Mouse (Mus musculus): Measurements from ENCODE around the gene Olfr384. TPM values are rescaled to one million over a fixed set of nuclear protein-coding genes. Genes with fewer than 3 reads are reported as not detected.

The Olfr384 gene
- polyA plus RNA-seq (2015; fragmentation: Nextera tagmentation; extraction: Ambion mirVana): not detected in 2 replicates

GRCm38 (mm10) chr11:73598294-73598693 lies at the start of gene Olfr384:
Gene Olfr384, plus strand, starts transcription at chr11:73598594.

GRCm38 (mm10) chr11:73592908-73593307 lies 5.5 kb upstream of the Olfr384 start, which contains the start of gene Olfr385:
Gene Olfr385, minus strand, starts transcription at chr11:73593008.

Other genes starting within 250 kb of the Olfr384 start
- not detected in 2 replicates for gene Olfr20, start 247.8 kb upstream of the Olfr384 start, polyA plus RNA-seq (2015; fragmentation: Nextera tagmentation; extraction: Ambion mirVana)
- gene Olfr376, start 227.3 kb upstream of the Olfr384 start, polyA plus RNA-seq (2015; fragmentation: Nextera tagmentation; extraction: Ambion mirVana): not detected in 2 replicates
- gene Olfr1, start 199.0 kb upstream of the Olfr384 start, polyA plus RNA-seq (2015; fragmentation: Nextera tagmentation; extraction: Ambion mirVana): not detected in 2 replicates
- not detected in 2 replicates for gene Olfr378, start 170.1 kb upstream of the Olfr384 start, polyA plus RNA-seq (2015; fragmentation: Nextera tagmentation; extraction: Ambion mirVana)
- not detected in 2 replicates for gene Olfr380, start 141.1 kb upstream of the Olfr384 start, polyA plus RNA-seq (2015; fragmentation: Nextera tagmentation; extraction: Ambion mirVana)
- gene Olfr381, start 107.0 kb upstream of the Olfr384 start, polyA plus RNA-seq (2015; fragmentation: Nextera tagmentation; extraction: Ambion mirVana): not detected in 2 replicates
- not detected in 2 replicates for gene Olfr382, start 81.4 kb upstream of the Olfr384 start, polyA plus RNA-seq (2015; fragmentation: Nextera tagmentation; extraction: Ambion mirVana)
- not detected in 2 replicates for gene Olfr385, start 5.6 kb upstream of the Olfr384 start, polyA plus RNA-seq (2015; fragmentation: Nextera tagmentation; extraction: Ambion mirVana)
- gene Zfp735, start 90.2 kb downstream of the Olfr384 start, polyA plus RNA-seq (2015; fragmentation: Nextera tagmentation; extraction: Ambion mirVana): not detected in 2 replicates
- not detected in 2 replicates for gene Olfr389, start 182.1 kb downstream of the Olfr384 start, polyA plus RNA-seq (2015; fragmentation: Nextera tagmentation; extraction: Ambion mirVana)
- not detected in 2 replicates for gene Olfr390, start 184.4 kb downstream of the Olfr384 start, polyA plus RNA-seq (2015; fragmentation: Nextera tagmentation; extraction: Ambion mirVana)
- not detected in 2 replicates for gene Olfr391-ps, start 204.5 kb downstream of the Olfr384 start, polyA plus RNA-seq (2015; fragmentation: Nextera tagmentation; extraction: Ambion mirVana)
- gene Olfr392, start 218.5 kb downstream of the Olfr384 start, polyA plus RNA-seq (2015; fragmentation: Nextera tagmentation; extraction: Ambion mirVana): not detected in 2 replicates